Mouse (Mus musculus) kidney, postnatal 0 days (tissue): ENCODE results near the gene Mxi1. TPM values are rescaled to one million over a fixed set of nuclear protein-coding genes. Genes with fewer than 3 reads are reported as not detected.

Source experiments
- ATAC-seq: fragments of 200-750 bp; cut with Nextera tagmentation; replicated peaks from 2 replicates; pipeline ENCODE4 v1.8.0; 2017; ENCODE audit warnings: low read depth, moderate number of reproducible peaks, moderate TSS enrichment, moderate library complexity; ENCODE audit not compliant: low FRiP score
- DNase-seq: peaks from one replicate; pipeline ENCODE4 v3.0.0-alpha.2; 2016; ENCODE audit warnings: low spot score
- H3K27ac ChIP-seq: fragments of 300-500 bp; sonication (generic); 2 replicates; pipeline ENCODE4 v1.5.1; 2014; ENCODE audit warnings: mild to moderate bottlenecking
- H3K27me3 ChIP-seq: fragments of 300-500 bp; sonication (generic); 2 replicates; pipeline ENCODE4 v1.6.1; 2014; ENCODE audit warnings: low read length, mixed read lengths; ENCODE audit not compliant: insufficient read depth
- H3K36me3 ChIP-seq: fragments of 300-500 bp; sonication (generic); 2 replicates; pipeline ENCODE4 v1.6.1; 2014; ENCODE audit warnings: low read length, mixed read lengths; ENCODE audit not compliant: insufficient read depth
- H3K4me1 ChIP-seq: fragments of 300-500 bp; sonication (generic); replicated peaks from 2 replicates; pipeline ENCODE4 v1.6.1; 2014; ENCODE audit warnings: antibody characterized with exemption, low read length, mixed read lengths; ENCODE audit not compliant: insufficient read depth
- H3K4me2 ChIP-seq: fragments of 300-500 bp; sonication (generic); 2 replicates; pipeline ENCODE4 v1.6.1; 2014; ENCODE audit warnings: mild to moderate bottlenecking, low read length, moderate library complexity, mixed read lengths
- H3K4me3 ChIP-seq: fragments of 300-500 bp; sonication (generic); replicated peaks from 2 replicates; pipeline ENCODE4 v1.5.1; 2014; ENCODE audit warnings: low read depth, low read length
- H3K9ac ChIP-seq: fragments of 300-500 bp; sonication (generic); 2 replicates; pipeline ENCODE4 v1.6.1; 2014; ENCODE audit warnings: low read depth, low read length
- H3K9me3 ChIP-seq: fragments of 300-500 bp; sonication (generic); replicated peaks from 2 replicates; pipeline ENCODE4 v1.6.1; 2016; ENCODE audit warnings: low read length, inconsistent platforms, mixed read lengths
- CTCF ChIP-seq: IDR thresholded peaks from 2 replicates; pipeline ENCODE4 v1.5.1; 2016; ENCODE audit warnings: antibody characterized with exemption, low read depth, mild to moderate bottlenecking, moderate library complexity
- WGBS: fragments of 180-500 bp; shearing (Covaris S2); extraction: QIAGEN DNeasy Blood & Tissue Kit; methylation state at CpG from one replicate; pipeline ENCODE4 v1.1.7; 2014; 5-methylcytosine and 5-hydroxymethylcytosine counted together
- polyA plus RNA-seq: library from polyadenylated mRNA; unstranded; fragments of >200 nt; fragmentation: Nextera tagmentation; extraction: Ambion mirVana; gene quantifications from 2 replicates; pipeline ENCODE4 v1.2.1, GENCODE M21; 2015

Mxi1 gene
- polyA plus RNA-seq, 1 experiment from 2014 or later = 55.0 TPM

GRCm38 (mm10) chr19:53310771-53311523 lies 629 bp downstream of the Mxi1 start:
- no peaks in the 10 kb centered on the region for H3K36me3 ChIP-seq
- under 1% methylated on average over 48 of the region's 48 CpGs for WGBS
- H3K4me2 ChIP-seq = peak overlapping the region; percentile 91
- no peak for ATAC-seq
- no peaks in the 10 kb centered on the region for H3K27me3 ChIP-seq
- peak overlapping the region; percentile 96 for H3K4me3 ChIP-seq
- H3K9ac ChIP-seq = peak overlapping the region; percentile 85
- peak; percentile 79 for DNase-seq
- H3K27ac ChIP-seq = peak overlapping the region; percentile 97
- no peaks in the 10 kb centered on the region for H3K9me3 ChIP-seq
- peaks cover 12% of the 10 kb centered on the region; the same call in 1 of the 2 replicates for H3K4me1 ChIP-seq
- TF ChIP-seq CTCF = no peak

- Histone ChIP-seq H3K4me1 (peaks cover 12% of the 10 kb centered on the region; the same call in 1 of the 2 replicates), H3K4me3 (peak overlapping the region; percentile 96), H3K4me2 (peak overlapping the region; percentile 91), H3K9me3 (no peaks in the 10 kb centered on the region), H3K36me3 (no peaks in the 10 kb centered on the region), H3K27ac (peak overlapping the region; percentile 97), H3K9ac (peak overlapping the region; percentile 85), H3K27me3 (no peaks in the 10 kb centered on the region)
- under 1% methylated on average over 37 of the region's 37 CpGs for WGBS
- ATAC-seq (no peak), DNase-seq (peak; percentile 61)
- TF ChIP-seq CTCF = no peak
Measured at GRCm38 (mm10) chr19:53311524-53312335, 1.4 kb downstream of the Mxi1 start.

GRCm38 (mm10) chr19:53312336-53312871 lies 2.1 kb downstream of the Mxi1 start:
- no peak for TF ChIP-seq CTCF
- peak overlapping the region; percentile 85 for H3K9ac ChIP-seq
- H3K36me3 ChIP-seq = no peaks in the 10 kb centered on the region
- peak overlapping the region; percentile 91 for H3K4me2 ChIP-seq
- WGBS = 0% methylated on average over 25 of the region's 26 CpGs
- ATAC-seq (peak; percentile 14; the same call in 1 of the 2 replicates), DNase-seq (peak; percentile 81)
- no peaks in the 10 kb centered on the region for H3K9me3 ChIP-seq
- peak overlapping the region; percentile 96 for H3K4me3 ChIP-seq
- H3K27me3 ChIP-seq = no peaks in the 10 kb centered on the region
- peaks cover 12% of the 10 kb centered on the region; the same call in 1 of the 2 replicates for H3K4me1 ChIP-seq
- peak overlapping the region; percentile 97 for H3K27ac ChIP-seq

- Histone ChIP-seq H3K9me3 (no peaks in the 10 kb centered on the region), H3K4me1 (peaks cover 12% of the 10 kb centered on the region; the same call in 1 of the 2 replicates), H3K27me3 (no peaks in the 10 kb centered on the region), H3K9ac (peak overlapping the region; percentile 85), H3K4me2 (peak overlapping the region; percentile 91), H3K4me3 (peak overlapping the region; percentile 96), H3K36me3 (no peaks in the 10 kb centered on the region), H3K27ac (peak overlapping the region; percentile 97)
- DNase-seq (peak; percentile 89), ATAC-seq (peak; percentile 11)
- under 1% methylated on average over 63 of the region's 63 CpGs for WGBS
- no peak for TF ChIP-seq CTCF
Measured at GRCm38 (mm10) chr19:53312951-53313683, 2.8 kb downstream of the Mxi1 start.

GRCm38 (mm10) chr19:53313684-53314443 lies 3.5 kb downstream of the Mxi1 start:
- H3K4me1 ChIP-seq = peaks cover 12% of the 10 kb centered on the region; the same call in 1 of the 2 replicates
- H3K4me3 ChIP-seq = peak overlapping the region; percentile 96
- no peaks in the 10 kb centered on the region for H3K9me3 ChIP-seq
- WGBS = under 1% methylated on average over 52 of the region's 52 CpGs
- no peaks in the 10 kb centered on the region for H3K36me3 ChIP-seq
- no peak for TF ChIP-seq CTCF
- peak overlapping the region; percentile 91 for H3K4me2 ChIP-seq
- peak overlapping the region; percentile 97 for H3K27ac ChIP-seq
- H3K27me3 ChIP-seq = no peaks in the 10 kb centered on the region
- DNase-seq (peak; percentile 99), ATAC-seq (peak; percentile 87)
- peak overlapping the region; percentile 85 for H3K9ac ChIP-seq
